ENCODE assay signal across 8 mouse cellular contexts in the genomic region with DNA sequence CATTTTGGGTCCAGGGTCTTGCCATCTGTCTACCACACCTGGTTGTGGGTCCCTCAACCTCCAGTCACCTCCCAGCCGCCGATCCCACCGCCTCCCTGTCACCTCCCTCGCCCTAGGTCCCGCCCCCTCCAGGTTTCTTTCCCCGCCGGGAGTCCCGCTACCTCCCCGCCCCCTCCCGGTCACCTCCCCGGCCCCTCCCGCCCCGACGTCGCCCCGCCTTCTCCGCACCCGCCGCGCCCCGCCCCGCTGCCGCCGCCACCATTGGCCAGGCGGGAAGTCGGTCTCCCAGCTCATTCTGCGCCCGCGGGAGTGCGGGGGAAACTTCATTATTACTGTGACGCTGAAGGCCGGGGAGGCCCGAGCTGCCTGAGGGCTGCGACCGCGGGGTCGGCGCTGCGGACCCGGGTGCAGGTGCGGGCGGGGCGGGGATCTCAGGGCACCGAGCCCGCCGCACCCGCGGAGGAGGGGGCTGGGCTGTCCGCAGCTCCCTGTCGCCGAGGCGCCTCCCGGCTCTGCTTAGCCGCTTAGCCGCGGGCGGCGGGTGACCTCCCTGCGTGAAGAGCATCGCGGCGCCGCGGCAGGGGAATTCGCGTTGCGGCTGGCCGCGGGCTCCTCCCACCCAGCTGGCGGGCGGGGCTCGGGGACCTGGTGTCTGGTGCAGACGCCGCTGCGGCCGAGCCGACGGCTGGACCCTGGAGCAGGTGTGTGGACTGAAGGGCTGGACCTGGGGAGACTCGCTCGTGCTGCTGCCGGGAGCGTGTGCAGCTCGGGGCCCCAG. TPM values are rescaled to one million over a fixed set of nuclear protein-coding genes. Genes with fewer than 3 reads are reported as not detected.
DNase-seq lines count a peak whose midpoint lies in the region; ATAC-seq lines count a peak whose summit lies in the region.

A gene (plus strand): TSS at position 234 of the 778 bp plus-strand sequence.

- H3K4me2 ChIP-seq in embryonic facial prominence, embryonic 14.5 days (ENCODE audit: low read depth, low read length), result peak within 1 kb of the TSS; percentile 57
- H3K4me2 ChIP-seq in liver, embryonic 11.5 days, result peak within 1 kb of the TSS; percentile 93
- H3K4me2 ChIP-seq in stomach, embryonic 14.5 days (replicated peaks; ENCODE audit: low read depth, low read length), result peak within 1 kb of the TSS; percentile 48

- DNase-seq in B cell, adult 2 months, result peak; percentile 81 to 83
- DNase-seq in adrenal gland, postnatal 4 days (ENCODE audit: low spot score in 2 of 2), result peak; percentile 53 to 59
- DNase-seq in embryonic facial prominence, embryonic 14.5 days (ENCODE audit: low spot score), result peak; percentile 72
- DNase-seq in heart, adult 8-10 months (ENCODE audit: low spot score), result peak; percentile 72
- DNase-seq in kidney, adult 9 months, result peak; percentile 83
- peak; percentile 71 for DNase-seq in liver, embryonic 11.5 days (ENCODE audit: low spot score)
- DNase-seq in naive thymus-derived CD4-positive, alpha-beta T cell, adult 2 months (ENCODE audit: low read depth), result peak; percentile 80

- no peaks in the 10 kb centered on the region for H3K4me1 ChIP-seq in embryonic facial prominence, embryonic 14.5 days (ENCODE audit: control insufficient read depth, insufficient read depth, low read length)
- no peaks in the 10 kb centered on the region; the same call in 1 of the 2 replicates for H3K4me1 ChIP-seq in liver, embryonic 11.5 days (replicated peaks; ENCODE audit: control insufficient read depth, insufficient read depth, low read length)
- H3K4me1 ChIP-seq in stomach, embryonic 14.5 days (ENCODE audit: control insufficient read depth, insufficient read depth, low read length), result no peaks in the 10 kb centered on the region

- H3K9ac ChIP-seq in embryonic facial prominence, embryonic 14.5 days (ENCODE audit: low read depth, low read length), result peak within 1 kb of the TSS; percentile 68
- peak within 1 kb of the TSS; percentile 77 for H3K9ac ChIP-seq in liver, embryonic 11.5 days (ENCODE audit: low read depth, low read length)
- H3K9ac ChIP-seq in stomach, embryonic 14.5 days (replicated peaks; ENCODE audit: low read depth, low read length), result peak within 1 kb of the TSS; percentile 50

- H3K4me3 ChIP-seq in embryonic facial prominence, embryonic 14.5 days (ENCODE audit: low read depth, low read length), result peak within 1 kb of the TSS; percentile 75
- H3K4me3 ChIP-seq in liver, embryonic 11.5 days (ENCODE audit: low read depth, low read length), result peak within 1 kb of the TSS; percentile 84
- H3K4me3 ChIP-seq in stomach, embryonic 14.5 days (ENCODE audit: low read depth, low read length), result peak within 1 kb of the TSS; percentile 76

- H3K9me3 ChIP-seq in embryonic facial prominence, embryonic 14.5 days (ENCODE audit: control insufficient read depth, low read length), result no peaks in the 10 kb centered on the region
- no peaks in the 10 kb centered on the region for H3K9me3 ChIP-seq in liver, embryonic 11.5 days (ENCODE audit: control insufficient read depth, low read length)
- no peaks in the 10 kb centered on the region for H3K9me3 ChIP-seq in stomach, embryonic 14.5 days (ENCODE audit: control insufficient read depth, low read depth, low read length)

- WGBS in embryonic facial prominence, embryonic 14.5 days, result under 1% methylated on average over 33 of the region's 83 CpGs
- WGBS in liver, embryonic 11.5 days, result under 1% methylated on average over 80 of the region's 83 CpGs
- 1% methylated on average over 76 of the region's 83 CpGs for WGBS in stomach, embryonic 14.5 days

- peak within 1 kb of the TSS; percentile 53; the same call in 1 of the 2 replicates for H3K27ac ChIP-seq in embryonic facial prominence, embryonic 14.5 days (replicated peaks; ENCODE audit: low read depth, low read length)
- peak within 1 kb of the TSS; percentile 78 for H3K27ac ChIP-seq in liver, embryonic 11.5 days (ENCODE audit: low read depth, low read length)
- peak within 1 kb of the TSS; percentile 68; the same call in 1 of the 2 replicates for H3K27ac ChIP-seq in stomach, embryonic 14.5 days (ENCODE audit: low read length)

- no peaks in the 10 kb centered on the region for H3K36me3 ChIP-seq in embryonic facial prominence, embryonic 14.5 days (ENCODE audit: control insufficient read depth, insufficient read depth, low read length)
- H3K36me3 ChIP-seq in liver, embryonic 11.5 days (ENCODE audit: control insufficient read depth, insufficient read depth, low read length), result no peaks in the 10 kb centered on the region
- no peaks in the 10 kb centered on the region for H3K36me3 ChIP-seq in stomach, embryonic 14.5 days (ENCODE audit: control insufficient read depth, insufficient read depth, low read length)

- H3K27me3 ChIP-seq in embryonic facial prominence, embryonic 14.5 days (replicated peaks; ENCODE audit: control insufficient read depth, insufficient read depth, low read length), result no peaks in the 10 kb centered on the region
- no peaks in the 10 kb centered on the region; the same call in 1 of the 2 replicates for H3K27me3 ChIP-seq in liver, embryonic 11.5 days (replicated peaks; ENCODE audit: control insufficient read depth, insufficient read depth, low read length)
- H3K27me3 ChIP-seq in stomach, embryonic 14.5 days (ENCODE audit: control insufficient read depth, insufficient read depth, low read length), result no peaks in the 10 kb centered on the region

- ATAC-seq in embryonic facial prominence, embryonic 14.5 days (ENCODE audit: low read depth), result peak; percentile 87
- ATAC-seq in liver, embryonic 11.5 days (replicated peaks; ENCODE audit: low FRiP score), result peak; percentile 84
- ATAC-seq in stomach, embryonic 14.5 days (ENCODE audit: insufficient number of reproducible peaks, insufficient read depth, low FRiP score, low read depth), result peak; percentile 89

RNA-seq across cellular contexts. Expression of the gene that starts here (rescaled TPM):
- 10 to 100 TPM; 40.3 to 47.4 TPM for total RNA-seq in adrenal gland, postnatal 4 days (2021)
- 10.4 and 13.8 TPM in 2 replicates for polyA plus RNA-seq in embryonic facial prominence, embryonic 14.5 days (2014; fragmentation: Nextera tagmentation; extraction: Ambion mirVana)
- 10 to 100 TPM; 29.4 to 83.7 (median 46.4) TPM for total RNA-seq in heart, adult 8-10 months (2022)
- polyA plus RNA-seq in liver, embryonic 11.5 days (2014; fragmentation: Nextera tagmentation; extraction: Ambion mirVana), result 3.6 and 3.9 TPM in 2 replicates
- polyA plus RNA-seq in stomach, embryonic 14.5 days (2014; fragmentation: Nextera tagmentation; extraction: Ambion mirVana), result 13.2 and 16.8 TPM in 2 replicates

Comparison
In these comparisons a context has a peak if more than half of its experiments do, and no peak if none do; other contexts are left out.
1. Peak in every context shown above with its lines: DNase-seq, ATAC-seq, H3K4me3 ChIP-seq and H3K27ac ChIP-seq.